18 mouse cellular contexts compared by ENCODE assay signal in the genomic region with DNA sequence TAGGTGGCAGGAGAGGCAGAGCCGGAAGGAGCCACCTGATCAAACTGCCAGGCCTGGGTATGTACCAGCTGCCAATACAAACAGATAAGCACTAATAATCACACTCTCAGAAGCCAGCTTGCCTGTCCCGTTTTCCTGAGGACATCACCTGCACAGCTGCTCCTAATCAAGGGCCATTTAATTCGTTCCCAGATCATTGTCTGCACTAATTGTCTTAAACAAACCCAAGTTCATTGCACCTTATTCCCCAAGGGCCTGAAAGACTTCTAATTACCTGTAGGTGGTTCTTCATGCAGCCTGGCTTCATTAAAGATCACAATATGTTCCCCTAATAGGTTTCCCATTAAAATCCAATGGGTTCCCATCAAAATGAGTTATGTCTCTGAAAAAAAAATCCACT.
"Had no signal": no experiment of that assay in that cellular context is flagged by ENCODE, and none has a peak within 500 bp of the region (broad histone marks: within the 10 kb centered on the region; RNA-seq: fewer than 3 reads in every experiment).

No protein-coding gene starts in this region.

- H3K27ac ChIP-seq: kidney, embryonic 15.5 days; limb, embryonic 12.5 days; limb, embryonic 15.5 days; liver, embryonic 13.5 days; midbrain, embryonic 15.5 days had no signal

- H3K36me3 ChIP-seq: kidney, embryonic 15.5 days; limb, embryonic 12.5 days; limb, embryonic 15.5 days; liver, embryonic 13.5 days; midbrain, embryonic 15.5 days had no signal

- H3K9ac ChIP-seq: kidney, embryonic 15.5 days; limb, embryonic 12.5 days; limb, embryonic 15.5 days; liver, embryonic 13.5 days; midbrain, embryonic 15.5 days had no signal

- DNase-seq: kidney, adult 2 months; kidney, postnatal 10 days; kidney, postnatal 36 days; left cerebral cortex, postnatal 4 days; liver, embryonic 13.5 days; lung, adult 2 months; lung, postnatal 14 days; lung, postnatal 4 days; retina, postnatal 1 day; right cerebral cortex, postnatal 25 days; thymus, adult 18-20 months; thymus, postnatal 36 days had no signal

- H3K9me3 ChIP-seq: kidney, embryonic 15.5 days; limb, embryonic 12.5 days; limb, embryonic 15.5 days; liver, embryonic 13.5 days; midbrain, embryonic 15.5 days had no signal

- H3K4me2 ChIP-seq: kidney, embryonic 15.5 days; limb, embryonic 12.5 days; limb, embryonic 15.5 days; liver, embryonic 13.5 days; midbrain, embryonic 11.5 days; midbrain, embryonic 15.5 days had no signal

- ATAC-seq: midbrain, embryonic 15.5 days had no signal

- H3K4me3 ChIP-seq: kidney, embryonic 15.5 days; limb, embryonic 12.5 days; limb, embryonic 15.5 days; liver, embryonic 13.5 days; midbrain, embryonic 15.5 days; myocyte had no signal

- H3K27me3 ChIP-seq: kidney, embryonic 15.5 days; limb, embryonic 12.5 days; limb, embryonic 15.5 days; midbrain, embryonic 15.5 days had no signal

- H3K4me1 ChIP-seq: liver, embryonic 13.5 days had no signal
